Mouse (Mus musculus): ENCODE data around the gene Ccdc186.
"Not testable (repeated sequence)": the region's sequence is repeated elsewhere in the genome, so short reads cannot be mapped to it uniquely, and the experiment has no call there.

The Ccdc186 gene

GRCm38 (mm10) chr19:56800930-56801655, 20.9 kb downstream of the Ccdc186 start:
- no peak for DNase-seq

GRCm38 (mm10) chr19:56800226-56800625, 21.8 kb downstream of the Ccdc186 start:
- no peak for DNase-seq

- no peak for DNase-seq
Measured at GRCm38 (mm10) chr19:56797376-56797775, 24.6 kb downstream of the Ccdc186 start.

GRCm38 (mm10) chr19:56788952-56789351, 33.0 kb downstream of the Ccdc186 start:
- DNase-seq, result no peak

GRCm38 (mm10) chr19:56787911-56788310, 34.1 kb downstream of the Ccdc186 start:
- no peak for DNase-seq

GRCm38 (mm10) chr19:56778532-56778931, 43.5 kb downstream of the Ccdc186 start:
- DNase-seq, result not testable (repeated sequence)

DNA sequence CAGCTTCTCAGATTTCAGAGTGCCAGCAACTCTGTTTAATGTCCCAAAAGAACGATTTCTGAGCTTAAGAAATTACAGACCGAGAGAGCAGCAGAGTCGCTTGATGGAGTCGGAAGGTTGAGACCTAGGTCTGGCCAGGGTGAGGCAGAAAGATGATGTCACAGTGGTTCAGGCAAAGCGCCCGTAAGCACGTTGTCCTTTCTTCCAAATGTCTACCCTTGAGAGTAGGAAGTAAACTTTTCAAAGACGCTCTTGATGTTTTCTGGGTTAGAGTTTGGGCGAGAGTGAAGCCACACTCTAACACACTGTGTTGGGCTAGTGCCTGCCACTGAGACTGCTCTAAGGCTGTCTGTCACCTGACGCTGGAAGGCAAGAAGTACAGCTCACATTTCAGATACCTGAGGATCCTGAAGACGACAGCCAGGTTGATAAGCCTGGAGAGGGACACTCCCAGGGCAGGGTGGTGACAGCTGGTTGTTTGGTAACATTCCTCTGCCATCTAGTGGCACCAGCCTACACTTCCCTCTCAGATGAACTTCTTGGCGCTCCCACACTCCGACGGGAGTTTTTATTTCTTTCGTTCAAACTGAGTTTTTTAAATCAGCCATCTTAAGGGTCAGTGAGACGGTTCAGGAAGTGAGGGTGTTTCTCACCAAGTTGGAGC, 45.1 kb downstream of the Ccdc186 start:
- peak; percentile 65 for DNase-seq

- peak; percentile 44 for DNase-seq
Measured at GRCm38 (mm10) chr19:56775893-56776718, 45.9 kb downstream of the Ccdc186 start.

DNA sequence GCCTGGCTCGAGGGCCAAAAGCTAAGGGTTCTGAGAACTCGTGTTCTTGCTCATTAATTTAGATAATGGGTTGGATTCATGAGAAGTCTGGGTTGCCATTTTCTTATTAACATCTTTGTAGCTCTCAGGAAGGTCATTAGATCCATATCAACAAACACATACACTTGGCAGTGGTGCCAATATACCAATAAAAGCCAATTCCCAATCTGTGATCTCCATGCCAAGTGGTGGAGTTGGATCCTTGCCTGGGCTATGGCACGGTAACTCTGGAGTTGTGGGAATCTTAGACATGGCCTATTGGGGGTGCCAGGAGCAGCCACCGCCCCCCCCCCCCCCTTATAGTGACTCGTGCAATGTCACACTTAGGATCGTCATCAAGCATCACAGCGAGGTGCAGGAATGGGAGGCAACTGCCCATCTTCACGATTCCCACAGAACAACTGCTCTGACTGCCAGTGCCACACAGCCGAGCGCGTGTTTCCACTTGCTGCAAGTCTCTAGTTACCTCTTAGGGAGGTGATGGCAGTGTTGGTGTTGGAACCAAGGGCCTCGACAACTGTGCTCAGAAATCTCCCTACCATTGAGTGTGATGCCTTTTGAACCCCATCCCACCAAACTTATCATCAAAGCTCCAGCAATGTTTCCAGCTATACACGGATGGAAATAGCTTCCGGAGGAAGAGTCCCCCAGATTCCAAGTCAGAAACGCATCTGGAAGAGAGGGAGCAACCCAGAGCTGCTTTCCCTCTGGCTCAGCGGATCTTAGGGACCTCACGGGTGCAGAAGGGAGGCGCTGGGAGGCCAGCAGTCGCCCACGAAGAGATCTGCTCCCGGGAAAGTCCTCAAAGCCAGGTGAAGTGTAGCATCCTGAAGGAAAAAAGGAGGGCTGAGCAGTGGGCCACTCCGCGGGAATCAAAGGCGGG, 46.8 kb downstream of the Ccdc186 start:
- no peak for DNase-seq

DNA sequence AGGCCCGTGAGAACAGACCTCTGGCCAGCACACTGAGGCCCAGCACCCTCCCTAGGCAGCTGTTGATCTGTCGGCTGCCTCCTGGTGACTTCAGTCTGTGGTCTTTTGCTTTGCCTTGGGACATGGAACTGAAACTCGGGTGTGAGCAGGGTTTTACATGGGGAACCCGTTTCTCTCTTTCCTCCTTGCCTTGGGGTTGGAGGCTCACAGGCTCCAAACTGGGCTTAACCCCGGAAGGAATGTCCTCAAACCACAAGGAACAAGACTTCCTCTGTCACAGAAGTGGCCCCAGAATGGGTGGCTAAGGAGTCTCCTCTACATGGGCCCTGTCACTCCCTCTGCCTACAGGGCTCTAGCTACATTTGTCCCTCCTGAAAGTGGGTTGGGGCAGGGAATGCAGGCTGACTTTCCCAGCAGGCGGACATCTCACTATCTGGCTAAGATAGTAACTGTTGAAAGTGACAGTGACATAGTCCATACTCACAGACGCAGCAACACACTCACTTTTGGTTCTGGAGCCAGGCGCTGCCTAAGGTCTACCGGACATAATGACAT, 47.5 kb downstream of the Ccdc186 start:
- DNase-seq, result no peak

GRCm38 (mm10) chr19:56773393-56773971, 48.5 kb downstream of the Ccdc186 start:
- DNase-seq, result peak; percentile 61

- DNase-seq, result no peak
Measured at GRCm38 (mm10) chr19:56772158-56772557, 49.8 kb downstream of the Ccdc186 start.

DNA sequence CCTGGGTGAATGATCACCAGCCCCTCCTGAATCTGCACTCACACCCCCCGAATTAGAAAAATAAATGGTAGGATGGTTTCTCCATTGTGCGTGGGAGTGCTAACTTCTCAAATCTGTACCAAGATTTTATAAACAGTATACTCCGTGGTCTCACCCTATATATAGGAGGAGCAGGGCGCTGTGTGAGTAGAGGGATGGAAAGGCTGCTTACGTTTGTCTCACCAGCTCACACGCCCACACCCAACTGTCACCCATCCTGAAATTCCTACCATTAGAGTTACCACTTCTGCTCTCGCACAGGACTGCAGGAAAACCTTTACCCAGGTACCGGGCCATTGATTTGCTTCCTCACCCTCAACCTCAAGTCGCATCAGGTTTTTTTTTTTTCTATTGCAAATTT, 53.0 kb downstream of the Ccdc186 start:
- no peak for DNase-seq

DNA sequence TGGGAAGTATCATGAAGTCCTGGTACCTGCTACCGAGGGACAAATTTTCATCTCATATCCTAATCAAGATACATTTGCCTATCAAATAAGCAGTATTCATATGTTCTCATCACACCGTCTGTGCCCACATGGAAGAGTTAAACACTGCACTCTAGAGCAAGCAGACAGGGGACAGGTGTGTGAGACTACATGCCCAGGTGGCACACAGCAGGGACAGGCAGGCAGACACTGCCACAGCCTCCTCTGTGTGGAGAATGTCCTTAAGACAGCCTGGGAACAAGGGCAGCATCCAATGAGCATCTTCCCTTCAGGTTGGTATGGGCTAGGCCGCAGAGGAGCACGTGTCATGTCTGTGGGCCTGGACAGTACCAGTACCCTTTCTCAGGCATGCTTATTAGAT, 59.3 kb downstream of the Ccdc186 start:
- DNase-seq, result no peak

DNA sequence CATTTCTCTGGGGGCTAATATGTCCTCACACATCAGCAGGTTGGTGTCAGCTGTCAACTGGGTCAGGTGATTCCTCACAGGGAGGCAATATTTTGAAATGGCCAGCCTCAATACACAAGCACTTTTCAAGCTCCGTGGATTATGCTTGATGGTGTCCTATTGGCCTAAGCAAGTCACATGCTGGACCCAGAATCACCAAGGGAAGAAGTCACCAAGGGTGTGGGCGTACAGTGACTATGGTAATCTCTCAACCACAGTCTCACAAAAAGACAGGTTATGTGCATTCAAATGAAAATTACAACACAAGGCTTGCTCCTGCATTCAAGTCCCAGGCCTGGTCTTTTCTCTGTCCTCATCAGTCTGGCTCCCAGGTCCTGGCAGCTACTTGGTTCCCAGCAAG, 60.3 kb downstream of the Ccdc186 start:
- no peak for DNase-seq

DNA sequence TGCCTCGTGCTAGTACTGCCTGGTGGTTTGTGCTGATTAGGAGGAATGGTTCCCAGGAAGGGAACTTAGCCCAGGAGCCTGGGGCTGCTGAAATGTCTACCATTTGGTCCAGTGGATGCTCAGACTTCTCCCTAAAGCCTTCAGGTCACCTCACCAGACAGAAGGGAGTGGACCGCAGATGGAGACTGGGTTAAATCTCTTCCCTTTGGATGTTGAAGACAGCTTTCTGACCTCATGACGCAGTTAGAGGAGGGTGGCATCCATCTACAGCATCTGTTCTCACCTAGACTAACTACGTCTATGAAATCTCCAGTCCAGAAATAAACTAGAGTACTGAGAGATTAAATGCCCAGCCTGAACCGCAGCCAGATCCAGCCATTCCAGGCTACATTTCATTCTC, 60.9 kb downstream of the Ccdc186 start:
- no peak for DNase-seq

DNA sequence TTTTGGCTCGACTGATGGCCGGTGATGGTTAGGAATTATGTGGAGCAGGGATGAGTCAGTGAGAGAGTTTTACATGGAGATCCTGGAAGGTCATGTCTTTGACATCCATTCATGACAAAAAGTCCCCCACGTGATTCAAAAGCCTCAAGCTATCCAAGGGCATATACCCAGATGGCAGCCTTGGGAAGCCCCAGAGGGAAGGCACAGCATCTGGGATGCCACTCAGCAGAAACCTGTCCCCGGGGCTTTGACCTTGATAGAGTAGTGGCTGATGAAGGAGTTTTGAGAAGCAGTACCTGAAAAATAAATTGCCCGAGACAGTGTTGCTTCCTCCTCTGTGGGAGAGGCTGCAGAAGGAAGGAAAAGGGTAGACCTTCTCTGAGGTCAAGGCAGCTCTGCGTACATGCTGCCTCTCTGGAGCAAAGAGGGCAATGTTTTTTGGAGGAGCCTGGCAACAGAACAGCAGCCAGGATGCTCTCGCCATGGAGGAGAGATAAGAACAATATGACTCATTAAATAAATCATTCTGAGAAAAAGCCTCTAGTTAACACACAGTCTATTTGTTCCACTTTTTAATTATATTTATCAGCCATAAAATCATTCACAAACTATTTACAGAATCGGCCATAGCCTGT, 61.6 kb downstream of the Ccdc186 start:
- no peak for DNase-seq

DNA sequence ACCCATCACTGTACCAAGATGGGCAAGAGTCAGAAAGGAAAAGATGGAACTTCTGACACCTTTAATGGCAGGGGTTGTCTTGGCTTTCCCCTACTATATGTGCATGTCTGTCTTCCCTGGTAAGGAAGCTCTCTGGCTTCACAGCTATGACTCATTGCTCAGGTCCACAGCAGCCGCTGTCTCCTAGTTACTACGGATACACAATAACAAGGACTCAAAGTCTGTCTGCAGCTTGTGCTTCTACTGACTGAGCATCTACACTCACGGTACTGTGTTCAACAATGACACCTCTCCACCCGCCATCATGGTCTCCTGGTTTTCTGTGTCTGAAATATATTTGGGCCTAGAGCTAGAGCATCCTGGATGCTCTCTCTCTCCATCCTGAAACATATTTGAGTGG, 62.2 kb downstream of the Ccdc186 start:
- DNase-seq, result no peak

- DNase-seq, result no peak
Measured at GRCm38 (mm10) chr19:56758311-56758710, 63.7 kb downstream of the Ccdc186 start.

GRCm38 (mm10) chr19:56756412-56756811, 65.6 kb downstream of the Ccdc186 start:
- no peak for DNase-seq

- not testable (repeated sequence) for DNase-seq
Measured at GRCm38 (mm10) chr19:56754456-56754855, 67.5 kb downstream of the Ccdc186 start.
